Mouse (Mus musculus): ENCODE data around the gene Gm11555.
"Not testable (repeated sequence)": the region's sequence is repeated elsewhere in the genome, so short reads cannot be mapped to it uniquely, and the experiment has no call there.

Gm11555 gene

DNA sequence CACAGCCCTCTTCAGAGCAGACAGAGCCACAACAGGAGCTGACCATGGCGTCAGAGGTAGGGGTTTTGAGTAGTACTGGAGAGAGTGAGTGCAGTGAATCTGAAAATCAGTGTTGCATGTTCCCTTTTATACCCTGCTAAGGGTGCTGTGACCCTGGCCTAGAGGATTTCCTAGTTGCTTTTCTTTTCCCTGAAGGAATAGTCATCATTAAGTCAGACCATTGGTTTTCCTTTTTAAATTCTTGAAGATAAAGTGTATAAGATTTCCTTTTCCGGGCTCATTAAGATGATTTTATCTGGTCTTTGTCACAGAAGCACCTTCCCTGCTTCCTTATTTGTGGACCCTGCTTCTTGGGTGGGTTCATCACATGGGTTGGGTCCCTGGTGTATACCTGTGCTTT, at the start of gene Gm11555:
Gene Gm11555 (minus strand): TSS at position 101 of the 400 bp plus-strand sequence.
- DNase-seq (ENCODE audit: low spot score) = no peak

GRCm38 (mm10) chr11:99690463-99690862, 40.4 kb upstream of the Gm11555 start, which contains the start of gene Gm14190:
TSS of gene Gm14190 (minus strand) at chr11:99690740.
- no peak for DNase-seq (ENCODE audit: low spot score)

DNA sequence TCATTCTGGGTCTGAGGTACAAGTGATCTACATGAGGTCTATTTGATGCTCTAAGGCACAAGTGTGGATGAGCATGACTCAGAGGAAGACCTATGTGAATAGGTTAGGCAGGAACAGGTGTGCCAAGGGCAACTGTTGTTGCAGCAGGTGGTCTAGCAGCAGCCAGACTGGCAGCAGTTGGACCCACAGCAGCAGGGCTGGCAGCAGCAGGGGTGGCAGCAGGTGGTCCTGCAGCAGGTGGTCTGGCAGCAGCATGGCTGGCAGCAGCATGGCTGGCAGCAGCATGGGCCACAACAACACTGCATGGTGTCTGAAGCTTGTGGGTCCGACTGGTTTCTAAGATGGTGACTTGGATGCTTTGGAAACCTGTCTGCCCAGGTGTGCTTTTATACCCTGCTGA, 35.2 kb upstream of the Gm11555 start:
- DNase-seq (ENCODE audit: low spot score) = not testable (repeated sequence)

- no peak for DNase-seq (ENCODE audit: low spot score)
These were observed 33.4 kb upstream of the Gm11555 start for GRCm38 (mm10) chr11:99683481-99683880.

DNA sequence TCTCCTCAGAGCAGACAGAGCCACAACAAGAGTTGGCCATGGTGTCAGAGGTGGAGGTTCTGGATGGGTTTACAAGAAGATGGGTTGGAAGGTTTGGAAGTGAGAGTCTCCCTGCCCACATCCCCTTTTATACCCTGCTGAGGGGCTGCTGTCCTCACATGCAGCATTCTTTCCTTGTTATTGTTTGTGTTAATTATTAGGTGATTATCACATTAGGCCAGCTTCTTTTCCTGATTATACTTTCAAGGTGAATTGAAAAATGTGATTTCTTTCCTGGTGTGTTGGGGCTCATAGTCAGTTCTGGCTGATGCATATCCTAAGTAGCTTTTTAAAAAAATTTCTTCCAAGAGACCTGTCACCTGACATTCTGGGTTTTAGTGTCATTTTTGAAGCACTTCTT, 15.8 kb upstream of the Gm11555 start, which contains the start of gene Krtap4-6:
Gene Krtap4-6 (minus strand): TSS at position 101 of the 400 bp plus-strand sequence.
- no peak for DNase-seq (ENCODE audit: low spot score)

GRCm38 (mm10) chr11:99662802-99663201, 12.8 kb upstream of the Gm11555 start:
- DNase-seq (ENCODE audit: low spot score) = no peak

- no peak for DNase-seq (ENCODE audit: low spot score)
These were observed 9.2 kb upstream of the Gm11555 start for GRCm38 (mm10) chr11:99659256-99659655.

DNA sequence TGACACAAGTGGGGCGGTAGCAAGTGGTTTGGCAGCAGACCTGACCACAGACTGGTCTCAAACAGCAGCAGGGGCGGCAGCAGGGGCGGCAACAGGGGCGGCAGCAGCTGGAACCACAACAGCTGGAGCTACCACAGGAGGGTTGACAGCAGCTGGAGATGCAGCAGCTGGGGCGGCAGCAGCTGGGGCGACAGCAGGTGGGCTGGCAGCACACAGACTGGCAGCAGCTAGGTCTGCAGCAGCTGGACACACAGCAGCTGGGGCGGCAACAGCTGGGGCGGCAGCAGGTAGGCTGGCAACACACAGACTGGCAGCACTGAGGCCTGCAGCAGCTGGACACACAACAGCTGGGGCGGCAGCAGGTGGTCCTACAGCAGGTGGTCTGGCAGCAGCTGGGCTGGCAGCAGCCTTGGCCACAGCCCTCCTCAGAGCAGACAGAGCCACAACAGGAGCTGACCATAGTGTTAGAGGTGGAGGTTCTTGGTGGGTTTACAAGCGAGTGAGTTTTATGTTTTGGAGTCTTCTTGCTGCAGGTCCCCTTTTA, 8.5 kb upstream of the Gm11555 start, which contains the start of gene Gm11563:
Gene Gm11563 (minus strand): TSS at position 494 of the 544 bp plus-strand sequence.
- not testable (repeated sequence) for DNase-seq (ENCODE audit: low spot score)

- no peak for DNase-seq (ENCODE audit: low spot score)
These were observed 7.0 kb upstream of the Gm11555 start for GRCm38 (mm10) chr11:99657051-99657450.

GRCm38 (mm10) chr11:99646444-99646843, 3.6 kb downstream of the Gm11555 start:
- no peak for DNase-seq (ENCODE audit: low spot score)

DNA sequence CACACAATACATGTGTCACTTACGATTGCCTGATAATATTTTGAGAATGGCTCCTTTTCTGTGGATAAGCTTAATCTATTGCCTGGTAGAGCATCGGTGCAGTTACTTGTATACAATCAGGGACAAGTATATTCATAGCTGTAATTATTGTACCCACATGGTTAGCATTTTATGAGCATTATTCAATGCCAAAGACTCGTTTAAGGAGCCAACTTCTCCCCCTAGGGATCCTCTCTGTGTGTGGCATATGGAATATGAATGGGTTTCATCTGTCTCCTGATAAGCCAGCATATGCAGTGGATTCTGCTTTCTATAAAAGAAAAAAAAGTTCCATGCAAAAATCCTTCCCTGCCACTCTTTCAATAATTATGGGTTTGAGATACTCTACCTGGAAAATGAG, 5.7 kb downstream of the Gm11555 start:
- DNase-seq (ENCODE audit: low spot score) = no peak

DNA sequence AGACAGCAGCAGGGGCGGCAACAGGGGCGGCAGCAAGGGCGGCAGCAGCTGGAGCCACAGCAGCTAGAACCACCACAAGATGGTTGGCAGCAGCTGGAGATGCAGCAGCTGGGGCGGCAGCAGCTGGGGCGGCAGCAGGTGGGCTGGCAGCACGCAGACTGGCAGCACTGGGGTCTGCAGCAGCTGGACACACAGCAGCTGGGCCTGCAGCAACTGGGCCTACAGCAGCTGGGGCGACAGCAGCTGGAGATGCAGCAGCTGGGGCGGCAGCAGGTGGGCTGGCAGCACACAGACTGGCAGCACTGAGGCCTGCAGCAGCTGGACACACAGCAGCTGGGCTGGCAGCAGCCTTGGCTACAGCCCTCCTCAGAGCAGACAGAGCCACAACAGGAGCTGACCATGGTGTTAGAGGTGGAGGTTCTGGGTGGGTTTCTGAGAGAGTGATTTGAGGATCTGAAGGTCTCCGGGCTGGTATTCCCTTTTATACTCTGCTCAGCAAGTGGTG, 6.3 kb downstream of the Gm11555 start, which contains the start of gene Krtap4-7:
Gene Krtap4-7 (minus strand): TSS at position 455 of the 505 bp plus-strand sequence.
- DNase-seq (ENCODE audit: low spot score) = not testable (repeated sequence)

- DNase-seq (ENCODE audit: low spot score) = no peak
These were observed 9.1 kb downstream of the Gm11555 start for GRCm38 (mm10) chr11:99640926-99641325.

GRCm38 (mm10) chr11:99637086-99637485, 12.9 kb downstream of the Gm11555 start:
- no peak for DNase-seq (ENCODE audit: low spot score)

- DNase-seq (ENCODE audit: low spot score) = no peak
These were observed 15.3 kb downstream of the Gm11555 start, which contains the start of gene Krtap4-2 for GRCm38 (mm10) chr11:99634653-99635134. TSS of gene Krtap4-2 (minus strand) at chr11:99635084.

GRCm38 (mm10) chr11:99633293-99633692, 16.7 kb downstream of the Gm11555 start:
- DNase-seq (ENCODE audit: low spot score) = no peak

DNA sequence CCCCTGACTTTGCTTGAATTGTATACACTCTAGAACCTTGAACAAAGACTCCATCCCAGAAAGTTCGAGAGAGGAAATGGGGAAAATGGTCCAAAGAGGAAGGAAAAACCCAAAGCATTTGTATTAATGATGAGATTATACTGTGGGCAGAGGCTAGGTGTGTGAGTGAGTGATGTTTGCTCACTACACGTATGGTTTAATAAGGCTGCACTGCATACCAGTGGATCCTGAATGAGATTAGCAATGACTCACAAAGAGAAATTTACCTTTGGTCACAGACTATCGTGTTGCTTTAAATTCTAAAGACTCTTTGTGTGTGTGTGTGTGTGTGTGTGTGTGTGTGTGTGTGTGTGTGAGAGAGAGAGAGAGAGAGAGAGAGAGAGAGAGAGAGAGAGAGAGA, 19.1 kb downstream of the Gm11555 start:
- DNase-seq (ENCODE audit: low spot score) = no peak

DNA sequence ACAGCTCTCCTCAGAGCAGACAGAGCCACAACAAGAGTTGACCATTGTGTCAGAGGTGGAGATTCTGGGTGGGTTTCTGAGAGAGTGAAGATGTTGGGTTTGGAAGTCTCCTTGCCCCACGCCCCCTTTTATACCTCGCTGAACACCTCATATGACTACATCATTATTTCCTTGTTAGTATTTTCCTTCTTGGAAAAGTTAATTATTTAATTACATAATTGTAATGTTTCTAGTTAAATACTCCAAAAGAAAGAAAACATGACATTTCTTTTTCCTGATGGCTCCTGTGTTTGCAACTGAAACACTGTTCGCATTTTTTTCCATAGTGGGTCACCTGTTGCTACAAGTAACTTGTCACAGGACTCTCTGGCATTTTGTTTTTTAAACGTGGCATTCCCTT, 21.9 kb downstream of the Gm11555 start, which contains the start of gene Krtap4-1:
Gene Krtap4-1 (minus strand): TSS at position 101 of the 400 bp plus-strand sequence.
- no peak for DNase-seq (ENCODE audit: low spot score)

DNA sequence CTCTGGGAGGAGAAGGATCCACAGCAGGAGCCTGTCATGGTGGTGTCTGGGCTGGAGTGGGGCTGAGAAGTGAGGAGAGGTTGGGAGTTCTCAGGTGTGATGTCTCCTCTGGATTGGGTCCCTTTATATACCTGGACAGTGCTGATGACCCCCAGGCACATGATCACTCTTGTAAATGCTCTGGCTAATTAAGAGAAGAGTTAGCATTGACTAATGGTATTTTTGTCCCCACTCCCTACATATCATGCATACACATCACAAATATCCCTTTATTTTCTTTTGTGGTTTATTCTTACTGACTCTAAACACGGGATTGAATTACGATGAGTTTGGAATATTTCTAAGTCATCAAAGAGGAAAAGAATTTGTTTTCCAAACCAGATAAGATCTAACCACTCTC, 29.7 kb downstream of the Gm11555 start, which contains the start of gene Gm11562:
Gene Gm11562 (minus strand): TSS at position 101 of the 400 bp plus-strand sequence.
- DNase-seq (ENCODE audit: low spot score) = no peak

GRCm38 (mm10) chr11:99614796-99615363, 35.2 kb downstream of the Gm11555 start, which contains the start of gene Krtap2-4:
TSS of gene Krtap2-4 (minus strand) at chr11:99614846.
- no peak for DNase-seq (ENCODE audit: low spot score)

- not testable (repeated sequence) for DNase-seq (ENCODE audit: low spot score)
These were observed 39.9 kb downstream of the Gm11555 start, which contains the start of gene Gm11937 for GRCm38 (mm10) chr11:99610089-99610488. TSS of gene Gm11937 (minus strand) at chr11:99610189.

DNA sequence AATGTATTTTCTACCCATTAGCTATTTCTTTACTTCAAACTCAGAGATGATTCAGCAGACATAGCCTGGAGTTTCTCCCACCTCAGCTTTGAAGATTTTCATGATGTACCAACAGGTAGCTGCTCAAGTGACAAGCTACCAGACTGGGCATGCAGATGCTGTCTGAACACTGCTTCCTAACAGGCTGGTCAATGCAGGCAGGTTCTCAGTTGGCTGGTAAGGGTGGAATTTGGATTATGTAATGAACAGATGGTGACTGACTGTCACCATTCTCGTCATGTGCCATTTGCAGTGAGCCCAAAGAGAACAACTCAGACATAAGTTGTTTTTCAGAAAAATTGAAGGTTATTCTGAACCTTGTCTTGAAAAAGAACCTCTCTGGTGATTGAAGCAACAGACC, 40.9 kb downstream of the Gm11555 start:
- DNase-seq (ENCODE audit: low spot score) = no peak

- DNase-seq (ENCODE audit: low spot score) = not testable (repeated sequence)
These were observed 46.8 kb downstream of the Gm11555 start, which contains the start of gene Gm11938 for GRCm38 (mm10) chr11:99603208-99603607. TSS of gene Gm11938 (minus strand) at chr11:99603308.
